Mouse (Mus musculus) liver, postnatal 0 days (tissue): ENCODE data around the gene Mapk12.

Experiments used
- CTCF ChIP-seq: sonication (generic); IDR thresholded peaks from 2 replicates; pipeline ENCODE4 v1.5.1; 2016; ENCODE audit warnings: antibody characterized with exemption, low read depth
- EP300 ChIP-seq: IDR thresholded peaks from 2 replicates; pipeline ENCODE4 v1.6.1; 2016; ENCODE audit warnings: antibody characterized with exemption, low read depth, mild to moderate bottlenecking

- TF ChIP-seq CTCF (no peak), EP300 (no peak)
Observed at GRCm38 (mm10) chr15:89147895-89148294, 7.4 kb upstream of the Mapk12 start.
